Mouse (Mus musculus) layer of hippocampus, adult 8-10 months (tissue): ENCODE measurements at regions not wholly inside any gene's neighbourhood (a gene's known extent, or its start where the extent isn't known, plus 50 kb on each side); places are given as distances from the start of the nearest gene placed in this dataset.

Source experiments
- DNase-seq, 2 experiments: peaks; one replicate each; pipeline ENCODE4 v3.0.0; 2022; ENCODE audit warnings: low spot score in 2 of 2

DNA sequence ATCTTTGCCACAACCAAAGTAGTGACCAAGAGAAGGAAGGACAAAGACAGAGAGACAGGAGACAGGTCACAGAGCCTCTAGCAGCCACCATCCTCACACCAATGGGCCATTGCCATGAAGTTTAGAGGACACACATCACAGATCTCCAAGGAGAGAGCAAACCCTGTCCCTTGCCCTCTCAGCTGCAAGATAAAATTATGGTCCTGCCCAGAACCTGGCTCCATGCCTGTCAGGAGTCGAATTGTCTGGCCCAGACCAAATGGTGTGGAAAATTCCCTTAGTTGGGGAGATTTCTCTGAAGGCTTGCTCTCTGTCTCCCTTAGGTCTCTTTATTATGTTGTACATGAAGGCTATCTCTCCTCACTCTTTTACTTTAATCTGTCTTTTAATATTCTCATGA, 147.4 kb downstream of the Fam76b start:
- no peak for DNase-seq

DNA sequence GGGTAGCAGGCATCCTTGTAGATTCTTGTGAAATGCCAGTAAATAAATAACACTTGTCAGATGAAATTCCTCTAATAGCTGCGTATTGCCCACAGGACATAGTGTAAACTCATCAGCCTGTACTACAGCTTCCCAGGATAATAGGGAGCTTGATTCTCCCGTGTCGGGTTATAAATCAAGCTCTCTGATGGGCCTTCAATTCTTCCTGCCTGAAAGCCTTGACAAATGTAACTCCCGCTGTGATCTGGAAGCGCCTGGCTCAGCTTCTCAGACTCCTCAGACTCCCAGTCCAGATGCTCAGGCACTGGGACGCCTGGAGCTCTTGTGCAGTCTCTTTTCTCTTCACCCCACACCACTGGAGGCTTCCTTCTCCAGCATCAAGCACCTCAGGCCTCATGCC, 151.3 kb downstream of the Fam76b start:
- DNase-seq: no peak

DNA sequence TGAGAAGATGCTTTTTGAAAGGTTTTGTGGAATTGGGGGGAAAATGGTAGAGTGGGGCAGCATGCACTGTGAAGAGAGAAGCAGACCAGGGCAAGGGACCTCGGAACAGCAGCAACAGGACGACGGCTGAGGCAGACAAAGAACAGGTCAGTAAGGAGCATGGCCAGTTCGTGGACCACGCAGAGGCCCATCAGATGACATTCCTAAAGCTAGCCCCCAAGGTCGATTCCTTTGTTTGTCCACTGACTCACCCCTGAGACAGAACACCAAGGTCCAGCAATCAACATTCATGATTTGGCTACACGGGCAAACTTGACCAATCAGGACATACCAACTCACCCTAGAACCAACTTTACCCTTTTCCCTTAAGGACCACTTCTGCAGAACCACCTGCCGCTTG, 160.0 kb downstream of the Fam76b start:
- DNase-seq: no peak

DNA sequence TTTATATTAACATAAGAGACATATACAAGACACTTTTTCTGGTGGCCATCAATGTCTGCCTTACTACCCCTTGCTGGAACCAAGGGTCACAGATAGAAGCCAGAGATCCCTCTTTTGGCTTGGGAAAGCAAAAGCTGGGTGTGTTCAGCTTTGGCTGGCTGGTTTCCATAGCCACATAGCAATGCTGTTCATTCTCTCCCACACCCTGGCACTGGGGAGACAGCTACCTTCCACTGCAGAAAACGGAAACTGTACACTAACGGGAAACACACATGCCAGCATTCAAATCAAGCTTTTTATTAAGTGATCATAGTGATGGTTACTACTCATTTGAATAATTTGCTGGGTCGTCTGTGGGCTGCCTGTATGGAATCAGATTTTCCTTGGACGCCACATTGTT, 161.4 kb downstream of the Fam76b start:
- no peak for DNase-seq

DNA sequence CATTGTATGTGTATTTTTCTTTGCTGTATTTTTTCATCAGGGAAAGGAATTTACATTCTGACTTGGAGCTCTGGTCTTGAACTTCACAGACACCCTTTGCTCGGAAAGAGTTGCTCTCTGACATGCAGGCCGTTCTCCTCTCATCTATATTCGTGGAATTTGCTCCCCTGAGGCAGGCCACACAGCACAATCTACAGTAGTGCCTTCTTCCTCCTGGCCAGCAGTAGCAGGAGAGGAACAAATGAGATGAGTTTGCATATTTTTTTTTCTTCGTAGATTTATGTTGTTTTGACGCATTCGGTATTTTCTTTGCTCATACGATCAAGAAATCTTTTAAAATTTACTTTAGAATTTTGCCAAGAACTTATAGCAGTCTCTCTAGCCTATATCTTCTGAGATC, 163.4 kb downstream of the Fam76b start:
- no peak for DNase-seq

DNA sequence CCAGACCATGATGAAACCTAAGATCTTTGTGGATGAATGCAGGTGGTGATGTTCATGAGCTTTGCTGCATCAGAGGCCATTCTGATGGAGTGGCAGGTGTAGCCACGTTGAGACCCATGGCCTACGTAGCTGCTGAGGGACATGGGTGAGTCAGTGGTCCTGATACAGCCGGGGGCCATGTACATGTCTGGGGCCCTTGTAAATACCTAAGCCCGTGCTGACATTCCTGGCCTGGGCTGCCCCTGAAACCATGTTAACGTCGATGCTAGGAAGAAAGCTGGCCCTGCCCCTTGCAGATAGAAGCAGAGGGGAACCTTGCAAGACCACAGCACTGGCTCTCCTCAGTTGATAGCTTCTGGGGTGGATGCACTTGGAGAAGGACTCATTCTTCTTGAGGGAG, 165.2 kb downstream of the Fam76b start:
- no peak for DNase-seq

DNA sequence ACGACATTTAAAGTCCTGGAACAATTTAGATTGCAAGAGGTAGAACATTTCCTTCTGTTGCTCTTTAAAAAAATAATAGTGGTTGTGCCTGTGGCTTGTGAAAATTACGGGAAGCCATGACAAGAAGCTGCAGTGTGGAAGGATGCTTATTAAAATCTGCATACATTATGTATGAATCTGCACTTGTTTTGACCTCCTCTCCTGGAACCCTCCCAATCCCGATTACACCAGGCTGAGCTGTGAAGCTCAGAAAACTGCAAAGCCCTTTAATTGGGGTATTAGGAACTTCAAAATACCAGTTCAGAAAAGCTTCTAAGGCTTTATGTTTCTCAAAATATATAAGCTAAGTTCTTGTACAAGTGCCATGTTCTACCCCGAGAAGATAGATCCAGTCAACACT, 171.8 kb downstream of the Fam76b start:
- DNase-seq: no peak

DNA sequence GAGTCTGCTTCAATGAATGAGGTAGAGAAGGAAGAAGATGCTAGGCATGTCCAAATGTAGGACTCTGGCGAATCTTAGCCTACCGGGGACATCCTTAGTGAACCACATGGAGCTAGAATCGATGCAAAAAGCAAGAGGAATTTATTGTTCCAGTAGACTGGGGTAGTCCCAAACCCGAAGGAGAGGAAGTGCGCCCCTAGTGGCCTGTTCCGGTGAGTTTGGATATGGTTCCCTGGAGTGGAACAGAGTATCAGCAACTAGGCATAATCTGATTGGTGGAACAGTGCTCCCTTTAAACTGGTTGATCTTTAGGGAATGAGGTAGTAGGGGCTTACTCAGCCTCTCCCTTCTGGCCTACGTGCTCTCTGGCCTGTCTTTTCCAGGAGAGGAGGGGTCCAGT, 174.0 kb downstream of the Fam76b start:
- DNase-seq: no peak

DNA sequence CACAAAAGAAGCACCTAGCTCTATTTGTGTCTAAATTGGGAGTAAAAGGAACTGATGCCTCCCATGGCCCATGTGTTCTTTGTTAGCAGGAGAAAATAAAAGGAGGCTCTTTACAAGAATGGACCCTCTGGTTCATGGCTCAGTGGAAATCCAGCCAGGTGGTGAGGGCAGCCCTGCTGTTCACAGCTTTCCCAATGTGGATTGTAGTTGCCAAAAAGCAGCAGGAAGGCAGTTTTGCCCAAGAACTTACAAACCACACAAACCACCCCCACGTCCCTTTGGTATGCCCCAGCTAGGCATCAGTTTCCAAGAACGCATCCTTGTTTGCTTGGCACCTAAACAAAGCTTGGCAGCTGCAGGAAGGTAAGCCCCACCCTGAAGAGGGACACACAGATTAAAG, 174.7 kb downstream of the Fam76b start:
- DNase-seq: no peak

DNA sequence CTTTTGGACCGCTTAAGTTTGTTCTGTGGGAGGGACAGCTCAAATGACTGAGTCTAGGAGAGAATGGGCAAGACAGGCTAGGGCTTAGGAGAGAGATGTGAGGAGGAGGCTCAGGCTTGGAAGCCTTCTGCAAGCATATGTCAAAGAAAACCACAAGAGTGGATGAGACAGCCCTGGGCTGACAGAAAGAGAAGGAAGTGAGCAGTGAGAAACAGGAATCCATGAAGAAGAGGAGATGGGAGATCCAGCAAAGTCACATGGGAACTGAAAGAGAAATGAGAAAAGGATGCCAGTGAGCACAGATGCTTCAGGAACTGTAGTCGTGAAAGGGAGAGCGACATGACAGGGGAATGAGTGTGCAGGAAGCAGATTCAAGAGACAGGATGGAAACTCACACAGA, 175.6 kb downstream of the Fam76b start:
- DNase-seq: no peak

DNA sequence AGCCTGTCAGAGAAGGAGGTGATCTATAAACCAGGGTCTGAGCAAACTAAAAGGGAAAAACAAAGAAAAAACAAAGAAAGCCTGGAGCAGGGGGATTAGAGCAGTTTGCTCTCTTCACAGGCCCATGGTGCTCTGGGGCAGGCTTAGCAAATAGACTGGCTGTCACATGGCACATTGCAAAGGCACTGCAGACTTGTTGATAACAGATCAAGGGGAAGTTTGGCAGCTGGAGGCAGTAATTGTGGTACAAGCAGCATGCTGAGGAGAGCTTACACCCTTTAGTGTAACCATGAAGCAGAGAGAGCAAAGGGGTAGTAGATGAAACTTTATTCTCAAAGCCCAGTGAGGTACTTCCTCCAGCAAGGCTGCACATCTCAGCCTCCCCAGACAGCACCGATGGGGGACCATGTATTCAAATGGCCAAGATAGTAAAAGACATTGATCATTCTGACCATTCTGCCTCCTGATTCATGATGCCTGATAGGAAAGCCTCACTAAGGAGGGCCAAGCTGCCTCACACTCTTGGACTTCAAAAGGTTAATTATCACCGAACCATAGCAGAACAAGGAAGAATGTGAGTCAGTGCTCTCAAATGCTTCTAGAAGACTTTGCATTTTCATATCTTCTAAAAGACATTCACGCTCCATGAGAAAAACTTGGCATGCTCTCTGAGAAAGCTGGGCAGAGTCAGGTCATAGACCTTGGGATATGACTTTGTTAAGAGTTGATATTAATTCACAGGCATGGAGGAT, 178.9 kb downstream of the Fam76b start:
- DNase-seq: no peak

DNA sequence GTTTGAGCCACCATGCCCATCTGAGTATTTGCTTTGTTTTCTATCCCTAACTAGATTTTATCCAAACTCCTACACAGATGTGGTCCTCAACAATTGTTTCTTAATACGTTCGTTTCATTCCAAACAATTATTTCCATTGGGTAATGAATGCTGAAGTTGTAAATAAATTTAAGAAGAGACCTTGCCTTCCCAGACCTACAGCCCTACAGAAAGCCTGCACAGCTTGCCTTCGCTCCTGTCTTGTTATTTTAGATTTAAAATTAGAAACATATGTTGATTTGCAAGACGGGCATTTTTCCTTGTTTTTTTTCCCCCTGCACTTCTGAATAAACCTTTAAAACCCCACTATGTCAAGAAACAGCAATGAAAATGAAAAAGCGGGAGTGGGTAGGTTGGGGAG, 181.9 kb downstream of the Fam76b start:
- no peak for DNase-seq

DNA sequence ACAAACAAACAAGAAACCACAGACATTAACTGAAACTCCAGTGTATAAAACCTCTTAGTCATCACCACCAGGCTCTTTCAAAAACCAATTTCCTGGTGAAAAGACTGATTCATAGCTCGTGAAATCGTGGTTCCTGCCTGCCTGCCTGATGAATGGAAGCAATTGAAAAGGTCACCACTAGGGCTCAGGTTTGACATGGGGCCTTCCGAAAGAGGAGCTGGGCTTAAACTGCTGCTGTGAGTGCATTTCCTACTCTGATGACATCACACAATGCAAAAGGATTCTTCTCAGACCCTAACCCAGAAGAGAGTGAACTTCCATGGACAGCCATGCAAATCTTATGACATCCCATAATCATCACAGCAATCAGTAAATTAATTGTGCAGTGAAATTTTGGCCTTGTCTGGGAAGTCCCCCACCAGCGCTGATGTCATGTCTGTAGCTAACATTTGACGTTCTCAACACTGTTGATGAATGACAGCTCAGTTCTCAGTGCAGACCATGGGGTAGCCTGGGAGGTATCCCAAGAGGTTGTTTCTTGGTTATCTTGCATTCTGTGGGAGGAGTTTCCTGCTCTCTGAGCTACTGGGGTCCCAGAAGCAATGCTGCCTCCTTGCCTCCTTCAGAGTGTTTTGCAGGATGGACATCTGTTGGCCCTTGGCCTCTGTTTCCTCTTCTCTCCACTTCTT, 182.9 kb downstream of the Fam76b start:
- no peak for DNase-seq

DNA sequence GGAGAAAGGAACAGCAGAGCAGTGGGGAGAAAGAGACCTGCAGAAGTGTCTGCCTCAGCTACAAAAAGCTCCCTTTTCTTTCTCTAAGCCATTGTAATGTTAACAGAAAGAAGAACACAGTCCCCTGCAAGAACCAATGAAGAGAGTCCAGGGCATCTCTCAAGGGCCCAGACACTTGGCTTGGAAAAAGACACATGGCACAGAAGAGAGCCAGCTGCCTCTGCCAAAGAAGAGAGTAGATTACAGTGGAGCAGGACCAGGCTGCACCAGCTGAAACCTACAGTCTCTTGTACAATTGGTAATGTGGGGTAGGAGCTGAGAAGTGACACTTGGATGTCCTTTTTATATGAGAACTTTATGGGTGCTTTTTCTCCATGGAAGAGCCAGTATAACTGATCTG, 196.7 kb downstream of the Fam76b start:
- no peak for DNase-seq

DNA sequence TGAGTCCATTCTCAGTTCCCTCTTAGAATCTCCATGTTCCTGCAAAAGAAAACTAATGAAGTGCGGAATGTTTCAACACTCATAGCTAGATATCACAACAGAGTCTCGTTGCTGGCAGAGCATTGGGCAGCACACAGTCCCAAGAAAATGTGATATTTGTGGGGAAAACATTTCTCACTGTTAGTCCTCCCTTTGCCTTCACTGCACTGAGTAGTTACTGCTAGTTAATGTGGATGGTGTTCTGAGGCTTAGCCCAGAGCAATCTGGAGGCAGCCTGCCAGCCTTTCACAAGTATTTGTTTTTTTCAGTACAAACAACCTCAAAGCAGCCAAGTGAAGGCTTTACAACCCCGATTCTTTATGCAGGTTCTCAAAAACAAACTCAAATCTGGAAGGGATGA, 197.2 kb downstream of the Fam76b start:
- no peak for DNase-seq

DNA sequence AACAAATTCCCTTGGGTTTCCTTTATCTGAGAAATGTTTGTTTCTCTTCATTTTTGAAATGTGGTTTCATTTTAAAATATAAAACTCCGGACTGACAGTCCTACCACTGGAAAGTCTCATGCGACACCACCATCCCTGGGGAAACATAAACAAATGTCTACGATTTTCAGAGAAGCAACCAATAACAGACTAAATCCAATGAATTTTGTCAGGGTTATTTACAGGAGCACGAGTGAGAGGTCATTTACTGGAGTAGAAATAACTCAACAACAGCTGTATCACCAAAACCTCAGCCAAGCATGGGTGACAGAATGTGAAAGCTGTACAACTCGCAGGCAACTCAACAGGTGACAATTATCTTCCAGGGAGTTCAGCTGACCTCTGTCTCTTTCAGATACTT, 200.5 kb downstream of the Fam76b start:
- no peak for DNase-seq

DNA sequence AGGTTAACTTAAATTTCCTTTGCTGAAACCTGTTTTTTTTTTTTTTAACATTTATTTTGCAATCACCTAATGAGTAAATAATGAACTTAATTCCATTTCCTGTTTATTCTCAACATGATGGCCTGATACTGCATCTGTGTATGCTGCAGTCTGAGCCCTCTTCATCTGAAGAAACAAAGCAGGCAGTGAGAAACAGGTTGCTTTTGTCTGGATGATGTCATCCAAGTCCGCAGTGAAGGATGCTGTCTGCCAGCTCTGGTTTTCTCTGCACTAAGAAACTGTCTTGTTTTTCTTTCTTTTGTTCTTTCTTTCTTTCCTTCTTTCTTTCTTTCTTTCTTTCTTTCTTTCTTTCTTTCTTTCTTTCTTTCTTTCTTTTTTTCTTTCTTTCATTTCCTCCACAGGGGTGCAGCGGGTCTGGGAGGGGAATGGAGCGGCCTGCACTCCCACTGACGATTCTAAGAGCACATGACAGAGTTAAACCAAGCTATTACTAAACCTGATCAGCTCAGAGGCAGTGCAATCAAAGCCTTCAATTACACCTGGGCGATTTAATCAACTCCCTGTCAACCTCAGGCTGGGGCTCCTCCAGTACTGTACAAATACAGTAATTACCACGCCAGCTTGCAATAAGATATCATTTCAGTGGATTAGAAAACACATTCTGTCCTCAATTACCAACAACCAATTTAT, 204.0 kb downstream of the Fam76b start:
- DNase-seq: no peak

DNA sequence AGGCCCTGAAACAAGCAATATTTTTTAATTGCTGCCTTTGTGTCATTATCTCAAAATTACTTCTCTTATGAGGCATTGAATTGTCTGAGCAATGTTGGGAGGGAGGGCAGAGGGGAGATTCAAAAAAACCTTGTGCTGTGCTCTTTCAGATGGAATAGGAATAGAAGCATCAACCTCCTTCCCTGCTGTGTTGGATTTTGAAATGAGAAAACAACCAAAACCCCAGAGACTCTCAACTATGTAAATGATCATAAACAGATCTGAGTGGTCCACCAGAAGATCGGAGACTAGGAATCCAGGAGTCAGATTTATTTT, 204.5 kb downstream of the Fam76b start:
- DNase-seq: no peak

DNA sequence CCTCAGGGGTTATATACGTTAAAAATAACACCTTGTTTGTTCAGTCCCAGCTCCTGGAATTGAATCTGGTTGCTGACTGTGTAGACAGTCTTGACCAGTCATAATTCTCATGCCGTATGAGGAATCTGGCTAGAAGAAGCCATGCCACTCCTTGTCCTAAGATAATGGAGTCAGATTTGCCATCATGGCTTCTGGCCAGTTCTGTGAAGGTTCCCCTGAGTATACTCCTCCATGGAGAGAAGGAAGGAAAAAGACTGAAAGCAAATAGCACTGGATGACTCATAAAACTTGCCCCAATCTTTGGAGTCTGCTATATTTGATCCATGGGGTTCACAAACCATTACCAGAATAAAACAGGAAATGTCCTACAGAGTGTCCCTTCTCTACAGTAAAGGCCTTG, 208.0 kb downstream of the Fam76b start:
- no peak for DNase-seq

DNA sequence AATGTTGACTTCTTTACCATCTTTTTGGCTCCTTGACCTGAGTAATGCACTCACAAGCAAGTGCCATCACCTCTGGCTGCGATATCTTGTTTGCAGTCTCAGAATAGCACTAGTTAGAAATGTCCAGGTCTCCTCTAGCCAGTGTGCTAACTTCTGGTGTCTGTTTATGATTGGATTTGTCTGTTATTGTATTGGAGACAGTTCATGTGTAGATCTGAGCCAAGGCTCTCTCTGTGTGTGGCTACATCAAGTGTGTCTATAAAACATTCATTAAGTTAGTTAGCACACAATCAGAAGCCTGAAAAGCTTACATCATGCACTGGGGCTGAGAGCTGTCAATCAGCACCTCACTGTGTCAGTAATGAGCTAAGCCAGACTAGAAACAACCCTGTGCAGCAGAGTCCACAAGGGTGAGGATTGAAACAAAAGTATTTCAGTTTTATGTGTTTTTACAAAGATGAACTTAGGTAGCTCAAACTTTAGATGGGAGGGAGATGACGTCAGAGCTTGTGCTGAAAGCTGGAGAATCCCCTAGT, 214.5 kb downstream of the Fam76b start:
- DNase-seq: no peak

DNA sequence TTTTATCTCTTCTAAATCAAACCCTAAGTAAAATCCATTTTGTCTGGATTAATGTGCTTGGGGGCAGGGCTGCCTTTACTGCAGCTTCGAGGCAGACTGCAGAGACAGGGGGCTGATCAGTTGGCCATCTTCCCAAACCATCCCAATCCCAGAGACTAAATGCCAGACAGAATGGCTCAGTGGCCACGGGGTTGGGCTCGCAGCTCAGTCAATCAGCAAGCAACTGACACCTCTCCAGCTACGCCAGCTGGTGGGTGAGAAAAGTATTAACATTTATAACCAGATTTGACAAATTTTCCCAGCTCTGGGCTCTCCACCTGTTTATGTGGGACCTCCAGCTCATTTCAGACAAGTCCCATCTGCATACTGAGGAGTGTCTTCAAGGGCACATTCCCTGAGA, 220.7 kb downstream of the Fam76b start:
- DNase-seq: peak; percentile 14 to 18

DNA sequence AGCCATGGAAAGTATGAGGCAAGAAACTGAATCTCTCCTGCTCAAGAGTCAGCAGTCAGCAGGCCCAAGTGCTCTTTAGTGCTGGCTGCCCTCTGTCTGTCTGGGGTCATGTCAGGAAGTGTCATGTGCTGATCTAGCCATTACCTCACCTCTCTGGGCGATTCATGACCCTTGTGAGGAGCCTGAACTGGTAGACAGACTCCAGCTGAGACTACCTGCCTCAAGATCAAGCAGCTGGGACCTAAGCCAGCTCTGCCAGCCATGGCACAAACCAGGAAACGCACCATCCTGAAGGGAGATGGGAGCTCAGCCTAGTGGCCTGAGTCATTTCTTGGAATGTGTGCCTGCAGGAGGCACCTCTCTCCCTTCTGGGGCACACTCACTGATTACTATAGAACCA, 221.2 kb upstream of the Sesn3 start:
- no peak for DNase-seq
